Mouse (Mus musculus): ENCODE measurements around the gene Ehf. TPM values are rescaled to one million over a fixed set of nuclear protein-coding genes. Genes with fewer than 3 reads are reported as not detected.

Gene Ehf
- polyA plus RNA-seq, 1 experiment from 2014 or later: not detected

- 85% methylated on average over 8 of the region's 8 CpGs for WGBS
- Histone ChIP-seq H3K9me3 (replicated peaks) (no peaks in the 10 kb centered on the region), H3K4me1 (no peaks in the 10 kb centered on the region), H3K4me2 (replicated peaks) (no peak overlapping the region), H3K4me3 (no peak overlapping the region), H3K9ac (no peak overlapping the region), H3K27ac (no peak overlapping the region), H3K36me3 (no peaks in the 10 kb centered on the region), H3K27me3 (no peaks in the 10 kb centered on the region)
- ATAC-seq (ENCODE audit: low FRiP score): no peak
Measured at GRCm38 (mm10) chr2:103271481-103271880, 31.6 kb downstream of the Ehf start.

GRCm38 (mm10) chr2:103270556-103271160, 32.4 kb downstream of the Ehf start:
- Histone ChIP-seq H3K4me2 (replicated peaks) (no peak overlapping the region), H3K9ac (no peak overlapping the region), H3K36me3 (no peaks in the 10 kb centered on the region), H3K9me3 (replicated peaks) (no peaks in the 10 kb centered on the region), H3K4me1 (no peaks in the 10 kb centered on the region), H3K4me3 (no peak overlapping the region), H3K27ac (no peak overlapping the region), H3K27me3 (no peaks in the 10 kb centered on the region)
- 61% methylated on average over 5 of the region's 5 CpGs for WGBS
- no peak for ATAC-seq (ENCODE audit: low FRiP score)

DNA sequence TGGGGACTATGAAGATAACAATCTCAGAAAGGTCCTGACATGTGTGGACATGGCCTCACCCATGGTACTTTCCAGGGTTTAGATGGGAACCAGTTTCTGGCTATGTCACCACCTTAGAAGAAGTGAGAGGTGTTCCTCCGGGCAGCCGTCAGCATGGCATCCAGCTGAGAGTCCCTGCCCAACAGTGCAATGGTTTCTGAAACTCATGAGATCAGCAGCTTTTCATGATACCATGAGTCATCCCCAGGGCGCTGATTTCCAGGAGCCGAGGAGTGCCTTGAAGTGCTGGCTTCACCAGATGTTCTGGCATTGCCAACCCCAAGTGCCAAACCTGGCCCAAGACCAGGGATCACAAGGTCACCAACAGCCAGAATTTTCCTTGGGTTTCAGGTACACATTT, 64.0 kb downstream of the Ehf start:
- no peaks in the 10 kb centered on the region for H3K36me3 ChIP-seq
- no peak for ATAC-seq (ENCODE audit: low FRiP score)
- H3K4me3 ChIP-seq: no peak overlapping the region
- H3K9me3 ChIP-seq (replicated peaks): no peaks in the 10 kb centered on the region
- WGBS: 94% methylated on average over 4 of the region's 4 CpGs
- H3K4me1 ChIP-seq: no peaks in the 10 kb centered on the region
- H3K9ac ChIP-seq: no peak overlapping the region
- no peaks in the 10 kb centered on the region for H3K27me3 ChIP-seq
- no peak overlapping the region for H3K27ac ChIP-seq
- no peak overlapping the region for H3K4me2 ChIP-seq (replicated peaks)

GRCm38 (mm10) chr2:103226781-103227180, 76.3 kb downstream of the Ehf start:
- H3K27ac ChIP-seq: no peak overlapping the region
- no peaks in the 10 kb centered on the region for H3K9me3 ChIP-seq (replicated peaks)
- no peaks in the 10 kb centered on the region for H3K4me1 ChIP-seq
- H3K4me2 ChIP-seq (replicated peaks): no peak overlapping the region
- H3K9ac ChIP-seq: no peak overlapping the region
- 93% methylated on average over 2 of the region's 2 CpGs for WGBS
- no peaks in the 10 kb centered on the region for H3K36me3 ChIP-seq
- no peak overlapping the region for H3K4me3 ChIP-seq
- no peaks in the 10 kb centered on the region for H3K27me3 ChIP-seq
- ATAC-seq (ENCODE audit: low FRiP score): no peak

DNA sequence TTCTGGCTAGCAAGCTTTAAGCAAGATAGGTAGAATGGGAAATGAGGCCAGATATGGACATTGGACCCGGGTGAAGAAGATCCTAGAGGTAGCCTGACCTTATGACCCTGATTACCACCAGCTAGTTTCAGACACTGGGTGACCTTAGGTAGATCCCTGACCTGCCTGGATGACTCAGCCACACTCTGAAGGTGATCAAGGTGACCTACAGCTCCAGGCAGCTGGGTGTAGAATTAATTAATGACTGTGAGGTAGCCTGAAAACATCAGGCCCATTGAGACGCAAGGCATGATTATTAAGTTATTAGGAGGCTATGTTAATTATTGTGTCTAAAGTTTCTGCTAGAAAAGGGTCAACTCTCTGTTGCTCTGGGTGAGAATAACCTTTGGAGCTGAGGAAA, 82.2 kb downstream of the Ehf start:
- Histone ChIP-seq H3K36me3 (no peaks in the 10 kb centered on the region), H3K4me3 (no peak overlapping the region), H3K9me3 (replicated peaks) (no peaks in the 10 kb centered on the region), H3K27me3 (no peaks in the 10 kb centered on the region), H3K27ac (no peak overlapping the region), H3K9ac (no peak overlapping the region), H3K4me2 (replicated peaks) (no peak overlapping the region), H3K4me1 (no peaks in the 10 kb centered on the region)
- WGBS: 82% methylated on average over 2 of the region's 2 CpGs
- no peak for ATAC-seq (ENCODE audit: low FRiP score)

GRCm38 (mm10) chr2:103218323-103218722, 84.8 kb downstream of the Ehf start:
- no peaks in the 10 kb centered on the region for H3K9me3 ChIP-seq (replicated peaks)

DNA sequence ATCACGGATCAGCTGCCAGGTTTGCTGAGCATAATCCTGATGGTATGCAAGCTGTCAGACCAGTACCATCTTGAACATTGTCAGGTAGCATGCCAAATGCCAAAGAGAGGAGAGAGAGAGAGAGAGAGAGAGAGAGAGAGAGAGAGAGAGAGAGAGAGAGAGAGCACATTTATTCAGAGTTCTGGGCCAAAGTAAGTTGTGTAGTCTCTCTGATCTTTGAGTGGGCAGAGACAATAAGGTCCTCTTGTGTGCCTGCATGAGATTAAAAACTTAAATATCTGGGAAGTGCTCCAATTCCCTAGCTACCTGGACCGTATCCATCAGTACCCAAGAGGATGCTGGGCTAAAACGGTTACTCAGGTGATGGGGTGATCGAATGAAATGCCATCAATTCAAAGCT, 87.3 kb downstream of the Ehf start:
- H3K27me3 ChIP-seq: no peaks in the 10 kb centered on the region
- H3K4me1 ChIP-seq: no peaks in the 10 kb centered on the region
- no peaks in the 10 kb centered on the region for H3K36me3 ChIP-seq
- no peak for ATAC-seq (ENCODE audit: low FRiP score)
- H3K9ac ChIP-seq: no peak overlapping the region
- no peak overlapping the region for H3K4me2 ChIP-seq (replicated peaks)
- no peak overlapping the region for H3K27ac ChIP-seq
- WGBS: 91% methylated on average over 4 of the region's 4 CpGs
- H3K4me3 ChIP-seq: no peak overlapping the region
- H3K9me3 ChIP-seq (replicated peaks): no peaks in the 10 kb centered on the region

More at GRCm38 (mm10) chr2:103218323-103218722, 84.8 kb downstream of the Ehf start:
- no peak for ATAC-seq (ENCODE audit: low FRiP score)
- 93% methylated on average over 4 of the region's 4 CpGs for WGBS
- Histone ChIP-seq H3K27me3 (no peaks in the 10 kb centered on the region), H3K4me2 (replicated peaks) (no peak overlapping the region), H3K4me3 (no peak overlapping the region), H3K4me1 (no peaks in the 10 kb centered on the region), H3K9ac (no peak overlapping the region), H3K27ac (no peak overlapping the region), H3K36me3 (no peaks in the 10 kb centered on the region)

DNA sequence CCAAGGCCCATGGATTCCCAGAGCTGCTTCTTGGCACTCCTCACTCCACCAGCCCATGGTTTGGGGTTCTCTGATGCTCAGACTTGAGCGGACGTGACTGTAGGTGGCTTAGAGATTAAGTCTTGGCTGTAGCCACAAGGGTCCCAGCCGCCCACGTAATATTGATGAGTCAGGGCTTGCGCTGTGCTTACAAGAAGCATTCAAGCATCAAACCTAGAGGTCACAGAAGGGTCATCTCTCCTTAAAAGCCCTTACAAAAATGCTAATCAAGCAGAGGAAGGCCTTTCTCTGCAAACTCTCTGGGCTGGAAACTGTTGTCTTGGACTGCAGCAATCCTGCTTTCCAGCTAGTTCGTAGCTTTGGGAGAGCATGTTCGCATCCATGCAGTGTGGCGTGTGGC, 88.2 kb downstream of the Ehf start:
- no peak overlapping the region for H3K27ac ChIP-seq
- no peaks in the 10 kb centered on the region for H3K9me3 ChIP-seq (replicated peaks)
- ATAC-seq (ENCODE audit: low FRiP score): no peak
- no peaks in the 10 kb centered on the region for H3K27me3 ChIP-seq
- no peaks in the 10 kb centered on the region for H3K4me1 ChIP-seq
- no peak overlapping the region for H3K9ac ChIP-seq
- H3K4me3 ChIP-seq: no peak overlapping the region
- no peak overlapping the region for H3K4me2 ChIP-seq (replicated peaks)
- H3K36me3 ChIP-seq: no peaks in the 10 kb centered on the region
- WGBS: 33% methylated on average over 8 of the region's 8 CpGs

DNA sequence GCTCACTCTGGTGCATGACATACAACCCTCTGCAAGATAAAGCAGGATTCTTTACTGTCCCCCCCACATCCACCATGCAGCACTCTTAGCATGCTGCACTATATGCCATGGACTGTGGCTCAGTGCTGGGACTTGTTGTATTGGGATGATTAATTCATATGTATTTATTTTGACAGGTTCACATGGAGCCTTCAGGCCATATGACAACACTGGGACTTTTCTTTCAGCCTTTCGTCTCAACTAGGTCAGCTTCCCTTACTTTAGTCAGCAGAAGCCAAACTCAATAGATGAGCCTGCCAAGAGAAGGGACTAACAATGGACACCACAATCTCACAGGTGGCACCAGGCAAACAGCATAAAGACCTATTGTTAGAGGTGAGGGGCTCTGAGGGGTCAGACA, 89.5 kb downstream of the Ehf start:
- Histone ChIP-seq H3K9me3 (replicated peaks) (no peaks in the 10 kb centered on the region), H3K9ac (no peak overlapping the region), H3K4me1 (no peaks in the 10 kb centered on the region), H3K27ac (no peak overlapping the region), H3K4me3 (no peak overlapping the region), H3K27me3 (no peaks in the 10 kb centered on the region), H3K4me2 (replicated peaks) (no peak overlapping the region), H3K36me3 (no peaks in the 10 kb centered on the region)
- ATAC-seq (ENCODE audit: low FRiP score): no peak
- WGBS: 52% methylated on average over 1 of the region's 1 CpGs

Other genes starting within 250 kb of the Ehf start
- 42.4 and 46.4 TPM in 2 replicates for gene Pdhx, start 229.8 kb downstream of the Ehf start, polyA plus RNA-seq (2016; fragmentation: Nextera tagmentation; extraction: Ambion mirVana)
- 58.6 and 59.7 TPM in 2 replicates for gene Apip, start 229.6 kb downstream of the Ehf start, polyA plus RNA-seq (2016; fragmentation: Nextera tagmentation; extraction: Ambion mirVana)
- gene Elf5, start 108.4 kb upstream of the Ehf start, polyA plus RNA-seq (2016; fragmentation: Nextera tagmentation; extraction: Ambion mirVana): not detected in 2 replicates
- gene Cat, start 181.9 kb upstream of the Ehf start, polyA plus RNA-seq (2016; fragmentation: Nextera tagmentation; extraction: Ambion mirVana): 91.6 and 107 TPM in 2 replicates